In the genomic region with DNA sequence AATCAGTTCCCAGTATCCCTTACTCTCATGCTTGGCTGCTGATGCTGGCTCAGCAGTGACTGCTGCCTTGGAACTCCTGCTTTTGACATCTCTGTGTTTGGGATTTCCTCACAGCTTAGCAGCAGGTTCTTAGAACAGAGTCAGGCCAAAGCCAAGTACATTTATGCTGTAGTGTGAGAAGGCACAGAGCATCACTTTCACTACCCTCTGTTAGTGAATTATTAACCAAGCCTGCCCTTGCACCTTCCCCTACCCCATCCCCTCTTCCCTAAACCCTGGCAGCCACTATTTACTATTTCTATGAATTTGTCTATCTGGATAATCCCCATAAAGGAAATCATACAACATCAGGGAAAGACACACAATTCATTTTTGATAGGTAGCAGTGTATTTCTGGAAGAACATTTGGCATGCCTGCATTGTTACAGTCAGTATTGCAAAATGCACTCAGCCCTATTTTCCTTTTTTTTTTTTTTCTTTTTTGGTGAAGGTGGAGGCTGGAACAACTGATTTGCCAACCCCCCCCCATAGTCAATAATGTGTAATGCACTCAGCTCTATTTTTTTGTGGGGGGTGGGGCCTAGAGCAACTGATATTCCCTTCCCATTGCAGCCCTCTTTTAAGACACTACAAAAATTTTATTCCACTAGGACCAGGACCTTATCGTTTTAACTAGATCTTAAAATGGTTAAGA, we compare ENCODE assay signal across 9 mouse cellular contexts.
"Had no signal": no experiment of that assay in that cellular context is flagged by ENCODE, and none has a peak within 500 bp of the region (broad histone marks: within the 10 kb centered on the region; RNA-seq: fewer than 3 reads in every experiment).

No protein-coding gene starts in this region.

- H3K4me2 ChIP-seq: hindbrain, embryonic 15.5 days; limb, embryonic 12.5 days; midbrain, embryonic 13.5 days had no signal

- ATAC-seq: intestine, embryonic 16.5 days; midbrain, embryonic 13.5 days had no signal

- H3K9ac ChIP-seq: hindbrain, embryonic 15.5 days; limb, embryonic 12.5 days; midbrain, embryonic 13.5 days had no signal

- H3K9me3 ChIP-seq: hindbrain, embryonic 15.5 days; limb, embryonic 12.5 days; midbrain, embryonic 13.5 days had no signal

- DNase-seq: lung, adult 18-20 months; lung, postnatal 36 days; right cerebral cortex, postnatal 14 days; thymus, postnatal 36 days had no signal

- H3K4me1 ChIP-seq: hindbrain, embryonic 15.5 days; limb, embryonic 12.5 days; midbrain, embryonic 13.5 days had no signal

- H3K27me3 ChIP-seq: hindbrain, embryonic 15.5 days; limb, embryonic 12.5 days; midbrain, embryonic 13.5 days had no signal

- H3K4me3 ChIP-seq: hindbrain, embryonic 15.5 days; left cerebral cortex, adult 2 months; limb, embryonic 12.5 days; midbrain, embryonic 13.5 days had no signal

- H3K27ac ChIP-seq: hindbrain, embryonic 15.5 days; left cerebral cortex, adult 2 months; limb, embryonic 12.5 days; midbrain, embryonic 13.5 days had no signal
